Mouse (Mus musculus): ENCODE measurements around the gene 1700028K03Rik.

The 1700028K03Rik gene

DNA sequence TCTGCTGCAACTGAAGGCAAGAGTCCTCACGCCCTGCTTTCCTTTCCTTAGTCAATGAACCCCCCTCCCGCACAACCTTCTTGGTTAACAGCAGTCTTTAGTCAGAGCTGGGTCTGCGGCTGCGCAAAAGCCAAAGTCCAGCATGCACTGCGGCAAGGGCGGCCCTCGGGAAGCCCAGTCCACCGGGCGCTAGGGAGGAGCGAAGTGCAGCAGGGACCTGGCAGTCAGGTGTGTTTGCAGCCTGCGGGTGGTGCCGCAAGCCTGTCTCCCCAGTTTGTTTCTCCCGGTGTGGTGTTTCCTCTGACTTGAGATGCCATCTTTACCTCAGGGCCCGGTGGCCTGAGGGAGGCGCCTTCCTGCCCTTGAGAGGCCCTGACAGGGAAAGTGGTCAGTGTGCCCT is at the start of gene 1700028K03Rik:
Gene 1700028K03Rik (plus strand): TSS at position 129 of the 400 bp plus-strand sequence.
- in situ Hi-C loops (cut with MboI; ENCODE audit: low sequenced_read_pairs) = no loop called here

DNA sequence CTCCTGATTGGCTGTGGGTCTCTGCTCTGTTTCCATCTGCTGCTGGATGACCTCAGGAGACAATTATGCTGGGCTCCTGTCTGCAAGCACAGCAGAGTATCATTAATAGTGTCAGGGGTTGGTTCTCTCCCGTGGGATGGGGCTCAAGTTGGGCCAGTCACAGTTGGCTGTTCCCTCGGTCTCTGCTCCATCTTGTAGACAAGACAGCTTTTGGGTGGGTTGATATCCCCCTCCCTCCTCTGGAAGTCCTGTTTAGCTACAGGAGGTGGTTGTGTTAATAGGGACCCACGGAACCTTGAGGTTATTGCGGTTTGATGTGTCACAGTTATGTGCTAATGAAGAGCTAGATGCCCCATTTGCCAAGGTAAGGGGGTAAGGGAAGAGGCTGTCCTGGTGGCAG is 45.5 kb upstream of the 1700028K03Rik start:
- in situ Hi-C loops (cut with MboI; ENCODE audit: low sequenced_read_pairs) = no loop called here

GRCm38 (mm10) chr5:107491036-107491435 is 43.5 kb upstream of the 1700028K03Rik start:
- in situ Hi-C loops (cut with MboI; ENCODE audit: low sequenced_read_pairs) = no loop called here

- in situ Hi-C loops (cut with MboI; ENCODE audit: low sequenced_read_pairs) = no loop called here
Measured at GRCm38 (mm10) chr5:107492471-107492870, 42.0 kb upstream of the 1700028K03Rik start.

GRCm38 (mm10) chr5:107494759-107495158 is 39.8 kb upstream of the 1700028K03Rik start:
- in situ Hi-C loops (cut with MboI; ENCODE audit: low sequenced_read_pairs) = no loop called here

DNA sequence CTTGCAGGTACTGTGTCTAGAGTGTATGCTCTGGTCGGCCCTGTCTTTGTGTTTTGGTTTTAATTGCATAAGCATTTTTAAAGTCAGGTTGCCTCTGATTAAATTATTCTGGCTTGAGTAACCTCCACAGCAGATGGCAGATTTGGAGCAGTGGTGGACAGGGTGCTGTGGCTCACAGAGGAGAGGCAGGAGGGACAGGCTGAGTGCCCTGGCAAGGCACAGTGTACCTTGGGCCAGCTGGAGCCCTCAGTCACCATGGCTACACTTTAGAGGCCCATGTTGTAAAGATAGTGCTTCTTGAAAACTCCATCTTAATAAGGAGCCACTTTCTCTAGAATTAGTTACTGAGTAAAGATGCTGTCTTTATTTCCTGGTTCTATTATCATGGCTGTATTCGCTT is 38.5 kb upstream of the 1700028K03Rik start:
- in situ Hi-C loops (cut with MboI; ENCODE audit: low sequenced_read_pairs) = no loop called here

DNA sequence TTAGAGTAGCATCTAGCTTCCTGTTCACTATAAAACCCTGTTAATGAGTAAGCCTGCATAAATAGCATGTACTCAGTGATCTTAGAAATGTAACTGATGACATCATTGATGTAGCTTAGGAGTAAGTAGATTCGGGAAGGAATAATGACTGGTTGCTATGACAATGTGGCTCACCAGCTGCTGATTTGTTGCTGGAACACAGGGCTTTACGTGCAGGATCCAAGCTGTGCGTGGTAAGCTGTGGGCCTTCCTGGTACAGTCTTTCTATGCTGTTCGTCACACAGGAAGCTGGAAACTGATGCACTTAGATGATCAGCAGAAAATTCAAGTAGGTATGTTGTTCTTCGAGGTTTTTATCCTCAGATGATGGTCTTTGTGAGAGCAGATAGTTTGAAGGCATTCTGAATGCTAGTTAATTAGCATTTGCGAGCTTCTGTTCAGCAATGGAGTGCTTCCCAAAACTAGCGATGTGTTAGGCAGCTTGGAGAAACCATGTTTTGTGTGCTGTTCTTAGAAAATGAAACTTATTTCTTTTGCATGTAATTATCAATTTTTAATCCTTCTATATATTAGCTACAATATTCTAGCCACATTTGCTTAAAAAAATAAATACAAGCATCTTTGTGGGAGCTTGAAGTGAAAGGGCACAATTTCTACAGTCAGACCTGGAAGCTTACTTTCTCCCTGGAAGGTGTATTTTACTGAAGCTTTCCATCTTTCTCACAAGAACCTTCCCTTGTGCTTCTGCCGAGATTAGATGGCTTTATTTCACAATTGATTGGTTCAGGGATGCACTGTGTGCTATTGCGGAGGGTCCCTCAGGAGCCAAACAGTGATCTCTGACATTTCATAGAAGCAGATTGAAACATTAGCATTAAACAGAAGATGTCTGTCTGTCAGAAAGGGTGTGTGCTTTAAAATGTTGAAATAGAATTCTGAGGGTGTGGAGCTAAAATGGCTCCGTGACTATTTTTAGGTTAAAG is 36.7 kb upstream of the 1700028K03Rik start:
- in situ Hi-C loops (cut with MboI; ENCODE audit: low sequenced_read_pairs) = no loop called here

DNA sequence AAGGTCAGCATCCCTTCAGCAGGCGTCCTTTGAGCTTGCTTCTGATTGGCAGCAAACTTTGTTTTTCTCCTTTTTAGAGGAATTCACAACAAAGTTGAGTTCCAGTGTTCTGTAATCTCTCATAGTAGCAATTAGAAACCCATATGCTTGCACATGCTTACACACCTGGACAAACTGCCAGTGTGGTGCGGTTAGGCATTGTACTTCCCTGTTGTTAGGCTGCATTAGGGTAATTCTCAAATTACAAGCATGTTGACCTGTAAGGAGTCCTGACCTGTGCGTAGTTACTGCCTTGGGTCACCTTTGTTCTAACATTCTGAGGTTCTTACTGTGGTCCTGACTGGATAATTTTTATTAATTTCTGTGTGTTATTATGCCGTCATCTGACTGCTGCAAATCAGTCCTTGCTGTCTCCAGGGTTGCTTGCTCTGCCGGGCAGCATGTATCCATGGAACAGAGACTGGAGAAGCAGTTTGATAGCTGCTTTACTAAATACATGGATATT is 35.7 kb upstream of the 1700028K03Rik start:
- in situ Hi-C loops (cut with MboI; ENCODE audit: low sequenced_read_pairs) = no loop called here

- in situ Hi-C loops (cut with MboI; ENCODE audit: low sequenced_read_pairs) = no loop called here
Measured at GRCm38 (mm10) chr5:107499891-107500535, 34.5 kb upstream of the 1700028K03Rik start.

DNA sequence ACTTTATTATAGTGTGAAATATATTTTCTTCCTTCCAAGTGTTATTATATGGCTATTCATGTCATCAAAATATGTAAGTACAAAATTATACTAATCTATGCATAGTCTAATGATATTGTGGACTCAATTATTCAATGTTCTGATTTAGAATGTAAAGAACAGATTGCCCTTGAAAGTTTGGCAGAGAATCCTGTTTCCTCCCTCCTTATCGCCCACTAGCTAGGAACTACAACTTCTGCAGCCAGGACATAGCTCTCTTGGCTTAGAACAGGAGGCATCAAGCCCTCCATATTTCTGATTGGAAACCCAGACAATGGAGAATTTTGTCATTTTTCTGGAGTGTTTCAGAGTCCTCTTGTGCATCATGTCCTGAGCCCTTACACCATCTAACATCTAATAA is 33.8 kb upstream of the 1700028K03Rik start:
- in situ Hi-C loops (cut with MboI; ENCODE audit: low sequenced_read_pairs) = no loop called here

GRCm38 (mm10) chr5:107507321-107507720 is 27.2 kb upstream of the 1700028K03Rik start, which contains the start of gene Gm42669:
TSS of gene Gm42669 (plus strand) at chr5:107507621.
- in situ Hi-C loops (cut with MboI; ENCODE audit: low sequenced_read_pairs) = no loop called here

- in situ Hi-C loops (cut with MboI; ENCODE audit: low sequenced_read_pairs) = no loop called here
Measured at GRCm38 (mm10) chr5:107510503-107510902, 24.0 kb upstream of the 1700028K03Rik start.

- in situ Hi-C loops (cut with MboI; ENCODE audit: low sequenced_read_pairs) = no loop called here
Measured at GRCm38 (mm10) chr5:107511326-107511725, 23.2 kb upstream of the 1700028K03Rik start.

DNA sequence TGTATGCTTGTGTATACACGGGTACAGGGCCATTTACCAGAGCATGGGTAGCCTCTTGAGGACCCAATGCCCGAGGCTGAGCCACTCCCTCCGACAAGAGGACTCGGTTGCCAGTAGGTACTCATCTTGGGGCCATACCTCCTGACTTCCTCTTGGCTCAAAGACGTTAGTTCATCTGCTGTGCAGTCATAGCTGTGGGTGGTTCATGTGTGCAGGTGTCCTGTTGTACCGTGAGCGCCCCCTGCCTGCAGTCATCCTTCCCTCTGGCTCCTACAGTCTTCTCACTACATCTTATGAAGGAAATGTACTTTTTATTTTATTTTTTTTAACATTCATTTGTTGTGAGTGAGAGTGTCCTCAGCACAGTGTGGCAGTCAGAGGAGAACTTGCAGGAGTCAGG is 20.9 kb upstream of the 1700028K03Rik start:
- in situ Hi-C loops (cut with MboI; ENCODE audit: low sequenced_read_pairs) = no loop called here

DNA sequence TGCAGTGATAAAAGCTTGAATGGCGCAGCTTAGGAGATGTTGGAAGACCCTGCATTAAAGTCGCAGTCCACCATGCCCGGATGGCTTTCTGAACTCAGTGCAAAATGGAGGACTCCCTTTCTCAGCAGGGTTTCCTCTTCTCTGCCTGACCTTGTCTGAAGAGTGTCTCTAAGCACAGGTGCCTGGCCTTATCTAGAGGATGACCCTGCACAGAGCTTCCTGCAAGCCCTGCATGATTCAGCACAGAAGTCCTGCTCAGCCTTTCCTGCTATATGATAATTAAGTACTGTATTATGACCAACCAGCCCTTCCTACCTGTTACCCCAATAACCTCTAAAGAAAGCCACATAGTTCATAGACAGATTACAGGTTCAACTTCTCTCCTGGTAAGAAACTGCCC is 19.1 kb upstream of the 1700028K03Rik start:
- in situ Hi-C loops (cut with MboI; ENCODE audit: low sequenced_read_pairs) = no loop called here

DNA sequence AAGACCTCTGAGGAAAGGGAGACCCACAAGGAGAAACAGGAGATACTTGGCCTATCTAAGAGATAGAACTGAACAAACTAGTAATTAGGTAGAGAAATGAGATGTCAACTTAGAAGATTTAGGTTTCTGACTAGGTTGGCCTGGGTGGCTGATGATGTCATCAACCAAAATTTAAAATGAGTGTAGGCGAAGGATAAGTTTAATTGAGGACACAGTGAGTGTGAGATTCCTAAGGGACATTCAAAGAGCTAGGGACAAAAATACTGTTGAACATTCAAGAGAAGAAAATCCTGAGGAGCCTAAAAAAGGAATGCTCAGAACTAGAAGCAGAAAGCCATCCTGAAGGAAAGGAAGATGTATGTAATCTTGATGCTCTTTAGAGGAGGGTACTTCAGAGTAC is 18.4 kb upstream of the 1700028K03Rik start:
- in situ Hi-C loops (cut with MboI; ENCODE audit: low sequenced_read_pairs) = no loop called here

DNA sequence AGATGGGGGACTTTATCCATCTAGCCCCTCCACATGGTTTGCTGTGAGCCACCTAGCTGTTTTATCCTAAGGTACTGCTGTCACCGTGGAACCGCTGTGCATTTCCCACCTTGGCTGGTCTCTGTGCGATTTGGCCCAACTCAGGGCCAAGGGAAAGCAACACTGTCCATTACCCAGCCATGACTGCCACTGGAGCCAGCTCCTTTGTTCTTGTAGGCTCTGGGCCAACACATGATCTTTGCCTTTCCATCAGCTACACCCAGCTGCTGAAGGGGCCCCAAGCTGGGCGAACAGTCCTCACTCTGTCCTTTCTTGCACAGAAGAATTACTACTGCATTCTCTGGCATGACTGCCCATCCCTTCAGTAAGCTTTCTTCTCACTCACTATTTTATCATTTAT is 15.9 kb upstream of the 1700028K03Rik start:
- in situ Hi-C loops (cut with MboI; ENCODE audit: low sequenced_read_pairs) = no loop called here

DNA sequence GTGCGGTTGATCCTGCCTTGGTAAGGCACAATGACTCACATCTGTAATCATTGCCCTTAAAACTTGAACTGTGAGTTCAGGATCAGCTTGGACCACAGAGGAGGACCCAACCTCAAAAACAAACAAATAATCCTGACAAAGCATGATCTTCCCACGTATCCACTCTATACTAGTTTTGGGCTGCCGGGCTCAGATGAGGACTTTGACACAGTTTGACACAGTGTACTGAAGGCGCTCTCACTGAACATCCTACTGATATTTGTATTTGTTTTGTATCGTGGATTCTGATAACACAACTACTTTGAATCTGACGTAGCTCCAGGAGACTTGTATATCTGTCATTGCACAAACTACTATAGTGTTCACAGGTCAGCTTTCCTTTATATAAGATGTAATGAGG is 13.1 kb upstream of the 1700028K03Rik start:
- in situ Hi-C loops (cut with MboI; ENCODE audit: low sequenced_read_pairs) = no loop called here

DNA sequence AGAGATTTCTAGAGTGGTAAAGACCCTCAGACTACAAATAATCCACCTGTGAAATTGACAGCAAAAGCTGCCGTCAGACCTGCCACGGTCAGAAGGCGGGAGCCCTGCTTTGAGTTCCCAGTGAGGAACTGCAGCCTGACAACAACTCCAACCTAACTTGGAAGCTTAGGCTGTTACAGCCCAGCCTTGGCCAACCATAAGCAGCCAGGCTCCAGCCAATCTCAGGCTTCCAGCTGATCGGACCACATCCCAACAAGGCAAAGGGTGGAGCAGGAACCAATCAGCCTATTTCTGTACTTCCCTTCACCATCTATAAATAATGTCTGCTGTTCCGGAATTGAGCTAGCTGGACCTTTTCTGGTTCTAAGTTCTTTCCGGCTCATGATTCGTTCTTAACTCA is 12.6 kb upstream of the 1700028K03Rik start:
- in situ Hi-C loops (cut with MboI; ENCODE audit: low sequenced_read_pairs) = no loop called here

GRCm38 (mm10) chr5:107524281-107524680 is 10.2 kb upstream of the 1700028K03Rik start:
- in situ Hi-C loops (cut with MboI; ENCODE audit: low sequenced_read_pairs) = no loop called here

DNA sequence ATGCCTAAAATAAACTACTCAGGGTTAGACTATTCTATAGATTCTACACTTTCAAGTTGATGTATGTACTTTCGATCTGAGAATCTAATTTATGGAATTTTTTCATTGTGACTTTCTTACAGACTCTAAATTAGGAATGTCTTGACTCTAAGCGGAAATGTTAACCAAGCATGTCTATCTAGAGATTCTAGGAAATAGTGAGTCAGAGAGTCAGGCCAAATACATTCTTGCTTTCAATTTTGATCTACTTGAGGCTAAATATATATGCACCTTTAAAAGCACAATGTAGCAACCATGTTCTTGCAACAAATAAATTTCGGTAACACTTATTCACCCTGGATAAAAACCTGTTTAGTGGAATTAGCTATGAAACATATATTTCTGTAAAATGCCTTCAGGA is 5.7 kb upstream of the 1700028K03Rik start:
- in situ Hi-C loops (cut with MboI; ENCODE audit: low sequenced_read_pairs) = no loop called here

- in situ Hi-C loops (cut with MboI; ENCODE audit: low sequenced_read_pairs) = no loop called here
Measured at GRCm38 (mm10) chr5:107533590-107533989, 919 bp upstream of the 1700028K03Rik start.

Data from CH12F3 (cell line).